Mouse (Mus musculus): ENCODE results near the gene Tead2. TPM values are rescaled to one million over a fixed set of nuclear protein-coding genes. Genes with fewer than 3 reads are reported as not detected.

Gene Tead2
- polyA plus RNA-seq, 1 experiment from 2014 or later = 385 TPM

DNA sequence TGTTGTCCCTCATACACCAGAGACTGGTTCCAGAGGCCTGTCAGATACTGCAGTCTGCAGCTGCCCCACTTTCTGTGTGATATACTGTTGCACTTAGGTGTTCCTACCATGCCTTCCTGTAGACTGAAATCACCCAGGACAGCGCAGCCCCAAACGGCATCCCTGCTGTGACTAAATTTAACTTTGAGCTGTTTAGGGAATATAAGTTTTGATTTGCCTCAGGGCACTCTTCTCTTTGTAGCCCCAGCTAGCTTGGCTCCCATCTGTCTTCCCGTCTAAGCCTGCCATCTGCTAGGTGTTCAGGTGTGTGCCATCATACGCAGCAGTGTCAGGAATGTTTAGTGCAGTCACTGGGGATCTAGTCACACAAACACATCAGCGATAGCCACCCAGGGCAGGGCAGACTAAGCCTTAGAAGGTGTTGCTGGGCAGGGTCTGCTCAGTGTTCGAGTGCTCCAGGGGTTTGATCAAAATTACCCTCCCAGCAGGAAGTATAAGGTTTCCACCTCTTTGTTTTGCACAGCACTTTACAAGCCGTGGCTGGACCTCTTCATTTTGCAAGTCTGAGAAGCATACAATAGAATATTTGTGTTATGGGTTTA lies 47.6 kb downstream of the Tead2 start:
- no peaks in the 10 kb centered on the region for H3K9me3 ChIP-seq (ENCODE audit: control insufficient read depth, low read length)
- 63% methylated on average over 7 of the region's 7 CpGs for whole genome bisulfite sequencing
- no peaks in the 10 kb centered on the region for H3K27me3 ChIP-seq (ENCODE audit: control insufficient read depth, insufficient read depth, low read length)
- ATAC-seq (ENCODE audit: insufficient number of reproducible peaks, low FRiP score, low TSS enrichment, low read depth) (no peak), DNase-seq (ENCODE audit: low spot score) (no peak)
- H3K4me2 ChIP-seq (ENCODE audit: low read depth, severe bottlenecking) = no peak overlapping the region
- H3K4me3 ChIP-seq (ENCODE audit: low read depth, low read length) = no peak overlapping the region
- peaks cover 5% of the 10 kb centered on the region for H3K4me1 ChIP-seq (ENCODE audit: control insufficient read depth, insufficient read depth, low read length)
- H3K36me3 ChIP-seq (ENCODE audit: control insufficient read depth, insufficient read depth, low read length) = no peaks in the 10 kb centered on the region
- no peak overlapping the region for H3K9ac ChIP-seq (ENCODE audit: low read length)
- H3K27ac ChIP-seq (replicated peaks; ENCODE audit: low read depth, low read length) = no peak overlapping the region

GRCm38 (mm10) chr7:45264348-45264747 lies 48.8 kb downstream of the Tead2 start:
- no peak overlapping the region for H3K9ac ChIP-seq (ENCODE audit: low read length)
- no peak for ATAC-seq (ENCODE audit: insufficient number of reproducible peaks, low FRiP score, low TSS enrichment, low read depth)
- H3K27ac ChIP-seq (replicated peaks; ENCODE audit: low read depth, low read length) = no peak overlapping the region
- H3K4me3 ChIP-seq (ENCODE audit: low read depth, low read length) = no peak overlapping the region
- 81% methylated on average over 3 of the region's 3 CpGs for WGBS
- H3K36me3 ChIP-seq (ENCODE audit: control insufficient read depth, insufficient read depth, low read length) = no peaks in the 10 kb centered on the region
- H3K9me3 ChIP-seq (ENCODE audit: control insufficient read depth, low read length) = no peaks in the 10 kb centered on the region
- DNase-seq (ENCODE audit: low spot score) = no peak
- H3K4me2 ChIP-seq (ENCODE audit: low read depth, severe bottlenecking) = no peak overlapping the region
- peaks cover 7% of the 10 kb centered on the region for H3K4me1 ChIP-seq (ENCODE audit: control insufficient read depth, insufficient read depth, low read length)
- H3K27me3 ChIP-seq (ENCODE audit: control insufficient read depth, insufficient read depth, low read length) = no peaks in the 10 kb centered on the region

- no peak overlapping the region for H3K27ac ChIP-seq (replicated peaks; ENCODE audit: low read depth, low read length)
- H3K4me3 ChIP-seq (ENCODE audit: low read depth, low read length) = no peak overlapping the region
- H3K9me3 ChIP-seq (ENCODE audit: control insufficient read depth, low read length) = no peaks in the 10 kb centered on the region
- H3K9ac ChIP-seq (ENCODE audit: low read length) = no peak overlapping the region
- H3K4me1 ChIP-seq (ENCODE audit: control insufficient read depth, insufficient read depth, low read length) = peaks cover 7% of the 10 kb centered on the region
- no peaks in the 10 kb centered on the region for H3K36me3 ChIP-seq (ENCODE audit: control insufficient read depth, insufficient read depth, low read length)
- H3K4me2 ChIP-seq (ENCODE audit: low read depth, severe bottlenecking) = no peak overlapping the region
- 72% methylated on average over 1 of the region's 1 CpGs for WGBS
- DNase-seq (ENCODE audit: low spot score) (no peak), ATAC-seq (ENCODE audit: insufficient number of reproducible peaks, low FRiP score, low TSS enrichment, low read depth) (no peak)
- H3K27me3 ChIP-seq (ENCODE audit: control insufficient read depth, insufficient read depth, low read length) = no peaks in the 10 kb centered on the region
Observed at GRCm38 (mm10) chr7:45265518-45265917, 50.0 kb downstream of the Tead2 start.

GRCm38 (mm10) chr7:45272786-45273412 lies 57.3 kb downstream of the Tead2 start:
- Histone ChIP-seq H3K4me2 (ENCODE audit: low read depth, severe bottlenecking) (no peak overlapping the region), H3K4me1 (ENCODE audit: control insufficient read depth, insufficient read depth, low read length) (peaks cover 8% of the 10 kb centered on the region), H3K27me3 (ENCODE audit: control insufficient read depth, insufficient read depth, low read length) (peaks cover 5% of the 10 kb centered on the region; the same call in 1 of the 2 replicates), H3K36me3 (ENCODE audit: control insufficient read depth, insufficient read depth, low read length) (no peaks in the 10 kb centered on the region), H3K4me3 (ENCODE audit: low read depth, low read length) (no peak overlapping the region), H3K27ac (replicated peaks; ENCODE audit: low read depth, low read length) (no peak overlapping the region), H3K9me3 (ENCODE audit: control insufficient read depth, low read length) (no peaks in the 10 kb centered on the region), H3K9ac (ENCODE audit: low read length) (no peak overlapping the region)
- no peak for DNase-seq (ENCODE audit: low spot score)
- WGBS = 36% methylated on average over 10 of the region's 10 CpGs
- no peak for ATAC-seq (ENCODE audit: insufficient number of reproducible peaks, low FRiP score, low TSS enrichment, low read depth)

DNA sequence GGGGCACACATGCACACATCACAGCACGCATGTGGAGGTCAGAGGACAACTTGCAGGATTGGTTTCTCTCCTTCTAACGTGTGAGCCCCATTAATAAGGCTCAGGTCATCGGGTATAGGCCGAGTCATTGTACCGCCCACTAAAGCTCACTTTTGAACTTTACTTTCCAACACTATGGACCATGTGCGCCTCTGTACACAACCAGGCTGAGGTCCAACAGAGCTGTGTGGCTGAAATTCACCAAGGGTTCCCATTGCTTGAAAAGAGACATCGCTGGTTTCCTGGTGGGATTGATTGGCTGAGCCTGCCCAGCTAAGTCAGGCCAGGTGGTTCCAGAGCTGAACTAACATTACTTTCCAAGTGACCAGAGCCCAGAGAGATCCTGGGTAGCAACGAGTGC lies 58.1 kb downstream of the Tead2 start:
- H3K4me2 ChIP-seq (ENCODE audit: low read depth, severe bottlenecking) = no peak overlapping the region
- no peaks in the 10 kb centered on the region for H3K9me3 ChIP-seq (ENCODE audit: control insufficient read depth, low read length)
- peaks cover 5% of the 10 kb centered on the region; the same call in 1 of the 2 replicates for H3K27me3 ChIP-seq (ENCODE audit: control insufficient read depth, insufficient read depth, low read length)
- WGBS = 85% methylated on average over 8 of the region's 8 CpGs
- no peak for ATAC-seq (ENCODE audit: insufficient number of reproducible peaks, low FRiP score, low TSS enrichment, low read depth)
- peaks cover 3% of the 10 kb centered on the region; the same call in 1 of the 2 replicates for H3K4me1 ChIP-seq (ENCODE audit: control insufficient read depth, insufficient read depth, low read length)
- DNase-seq (ENCODE audit: low spot score) = no peak
- H3K36me3 ChIP-seq (ENCODE audit: control insufficient read depth, insufficient read depth, low read length) = no peaks in the 10 kb centered on the region
- no peak overlapping the region for H3K4me3 ChIP-seq (ENCODE audit: low read depth, low read length)
- no peak overlapping the region for H3K27ac ChIP-seq (replicated peaks; ENCODE audit: low read depth, low read length)
- no peak overlapping the region for H3K9ac ChIP-seq (ENCODE audit: low read length)

GRCm38 (mm10) chr7:45277136-45277760 lies 61.7 kb downstream of the Tead2 start, which contains the start of gene Slc6a21:
Slc6a21 (plus strand) TSS chr7:45277513.
- H3K27ac ChIP-seq (replicated peaks; ENCODE audit: low read depth, low read length) = no peak within 1 kb of the TSS

More at GRCm38 (mm10) chr7:45277136-45277760, 61.7 kb downstream of the Tead2 start, which contains the start of gene Slc6a21:
- Histone ChIP-seq H3K9me3 (ENCODE audit: control insufficient read depth, low read length) (no peaks in the 10 kb centered on the region), H3K4me3 (ENCODE audit: low read depth, low read length) (peak within 1 kb of the TSS; percentile 20), H3K27me3 (ENCODE audit: control insufficient read depth, insufficient read depth, low read length) (peaks cover 5% of the 10 kb centered on the region; the same call in 1 of the 2 replicates), H3K9ac (ENCODE audit: low read length) (peak within 1 kb of the TSS; percentile 50), H3K4me2 (ENCODE audit: low read depth, severe bottlenecking) (peak within 1 kb of the TSS; percentile 52), H3K36me3 (ENCODE audit: control insufficient read depth, insufficient read depth, low read length) (no peaks in the 10 kb centered on the region), H3K4me1 (ENCODE audit: control insufficient read depth, insufficient read depth, low read length) (peaks cover 3% of the 10 kb centered on the region; the same call in 1 of the 2 replicates)
- DNase-seq (ENCODE audit: low spot score) (peak; percentile 81), ATAC-seq (ENCODE audit: insufficient number of reproducible peaks, low FRiP score, low TSS enrichment, low read depth) (no peak)
- 7% methylated on average over 44 of the region's 44 CpGs for WGBS

Small RNA genes lying within 50 kb of the gene (microRNA-seq; reads per million reads assigned to microRNA genes)
- gene Mir7055 = not detected

Other genes starting within 250 kb of the Tead2 start
- 17.5 and 22.1 TPM in 2 replicates for gene Cpt1c, start 240.9 kb upstream of the Tead2 start, polyA plus RNA-seq (2014; fragmentation: Nextera tagmentation; extraction: Ambion mirVana)
- gene Prmt1, start 229.2 kb upstream of the Tead2 start, polyA plus RNA-seq (2014; fragmentation: Nextera tagmentation; extraction: Ambion mirVana) = 332 and 334 TPM in 2 replicates
- gene Irf3, start 218.1 kb upstream of the Tead2 start, polyA plus RNA-seq (2014; fragmentation: Nextera tagmentation; extraction: Ambion mirVana) = 73.9 and 83.5 TPM in 2 replicates
- 91.7 and 91.9 TPM in 2 replicates for gene Bcl2l12, start 217.0 kb upstream of the Tead2 start, polyA plus RNA-seq (2014; fragmentation: Nextera tagmentation; extraction: Ambion mirVana)
- gene Scaf1, start 199.4 kb upstream of the Tead2 start, polyA plus RNA-seq (2014; fragmentation: Nextera tagmentation; extraction: Ambion mirVana) = 52.0 and 60.3 TPM in 2 replicates
- 20.8 and 21.0 TPM in 2 replicates for gene Rras, start 197.8 kb upstream of the Tead2 start, polyA plus RNA-seq (2014; fragmentation: Nextera tagmentation; extraction: Ambion mirVana)
- 18.5 and 20.0 TPM in 2 replicates for gene Prr12, start 162.9 kb upstream of the Tead2 start, polyA plus RNA-seq (2014; fragmentation: Nextera tagmentation; extraction: Ambion mirVana)
- 70.2 and 73.9 TPM in 2 replicates for gene Nosip, start 153.3 kb upstream of the Tead2 start, polyA plus RNA-seq (2014; fragmentation: Nextera tagmentation; extraction: Ambion mirVana)
- gene Prrg2, start 153.1 kb upstream of the Tead2 start, polyA plus RNA-seq (2014; fragmentation: Nextera tagmentation; extraction: Ambion mirVana) = 22.1 and 24.6 TPM in 2 replicates
- gene Rcn3, start 123.5 kb upstream of the Tead2 start, polyA plus RNA-seq (2014; fragmentation: Nextera tagmentation; extraction: Ambion mirVana) = 220 and 245 TPM in 2 replicates
- gene Fcgrt, start 111.9 kb upstream of the Tead2 start, polyA plus RNA-seq (2014; fragmentation: Nextera tagmentation; extraction: Ambion mirVana) = 8.0 and 9.8 TPM in 2 replicates
- gene Rps11, start 91.3 kb upstream of the Tead2 start, polyA plus RNA-seq (2014; fragmentation: Nextera tagmentation; extraction: Ambion mirVana) = 1,759 and 1,785 TPM in 2 replicates
- gene Rpl13a, start 87.0 kb upstream of the Tead2 start, polyA plus RNA-seq (2014; fragmentation: Nextera tagmentation; extraction: Ambion mirVana) = 1,469 and 1,490 TPM in 2 replicates
- 0.45 TPM in 1 of 2 replicates, not detected in the other for gene Gm45713, start 79.5 kb upstream of the Tead2 start, polyA plus RNA-seq (2014; fragmentation: Nextera tagmentation; extraction: Ambion mirVana)
- gene Flt3l, start 79.3 kb upstream of the Tead2 start, polyA plus RNA-seq (2014; fragmentation: Nextera tagmentation; extraction: Ambion mirVana) = 0.33 and 0.44 TPM in 2 replicates
- gene Pih1d1, start 61.5 kb upstream of the Tead2 start, polyA plus RNA-seq (2014; fragmentation: Nextera tagmentation; extraction: Ambion mirVana) = 106 and 108 TPM in 2 replicates
- 37.2 and 38.7 TPM in 2 replicates for gene Aldh16a1, start 61.2 kb upstream of the Tead2 start, polyA plus RNA-seq (2014; fragmentation: Nextera tagmentation; extraction: Ambion mirVana)
- gene Slc17a7, start 51.8 kb upstream of the Tead2 start, polyA plus RNA-seq (2014; fragmentation: Nextera tagmentation; extraction: Ambion mirVana) = 0.11 TPM in 1 of 2 replicates, not detected in the other
- not detected in 2 replicates for gene Gfy, start 36.2 kb upstream of the Tead2 start, polyA plus RNA-seq (2014; fragmentation: Nextera tagmentation; extraction: Ambion mirVana)
- not detected in 2 replicates for gene Pth2, start 34.8 kb upstream of the Tead2 start, polyA plus RNA-seq (2014; fragmentation: Nextera tagmentation; extraction: Ambion mirVana)
- gene Ccdc155, start 10.9 kb upstream of the Tead2 start, polyA plus RNA-seq (2014; fragmentation: Nextera tagmentation; extraction: Ambion mirVana) = 0.41 and 0.51 TPM in 2 replicates
- gene Dkkl1, start 3.6 kb upstream of the Tead2 start, polyA plus RNA-seq (2014; fragmentation: Nextera tagmentation; extraction: Ambion mirVana) = 0.51 and 0.60 TPM in 2 replicates
- 0.82 and 1.6 TPM in 2 replicates for gene Cd37, start 23.4 kb downstream of the Tead2 start, polyA plus RNA-seq (2014; fragmentation: Nextera tagmentation; extraction: Ambion mirVana)
- 0.20 and 0.36 TPM in 2 replicates for gene Slc6a16, start 25.3 kb downstream of the Tead2 start, polyA plus RNA-seq (2014; fragmentation: Nextera tagmentation; extraction: Ambion mirVana)
- gene Slc6a21, start 61.8 kb downstream of the Tead2 start, polyA plus RNA-seq (2014; fragmentation: Nextera tagmentation; extraction: Ambion mirVana) = not detected in 2 replicates
- 6.7 and 8.9 TPM in 2 replicates for gene Trpm4, start 118.0 kb downstream of the Tead2 start, polyA plus RNA-seq (2014; fragmentation: Nextera tagmentation; extraction: Ambion mirVana)
- gene Hrc, start 119.5 kb downstream of the Tead2 start, polyA plus RNA-seq (2014; fragmentation: Nextera tagmentation; extraction: Ambion mirVana) = 0.52 and 0.83 TPM in 2 replicates
- gene Ppfia3, start 151.3 kb downstream of the Tead2 start, polyA plus RNA-seq (2014; fragmentation: Nextera tagmentation; extraction: Ambion mirVana) = 5.4 and 6.1 TPM in 2 replicates
- 0.43 and 0.89 TPM in 2 replicates for gene Lin7b, start 154.8 kb downstream of the Tead2 start, polyA plus RNA-seq (2014; fragmentation: Nextera tagmentation; extraction: Ambion mirVana)
- gene Snrnp70, start 180.0 kb downstream of the Tead2 start, polyA plus RNA-seq (2014; fragmentation: Nextera tagmentation; extraction: Ambion mirVana) = 87.5 and 93.0 TPM in 2 replicates
- gene Kcna7, start 189.9 kb downstream of the Tead2 start, polyA plus RNA-seq (2014; fragmentation: Nextera tagmentation; extraction: Ambion mirVana) = not detected in 2 replicates
- gene Ntf5, start 197.9 kb downstream of the Tead2 start, polyA plus RNA-seq (2014; fragmentation: Nextera tagmentation; extraction: Ambion mirVana) = 3.8 and 4.1 TPM in 2 replicates
- gene Lhb, start 205.1 kb downstream of the Tead2 start, polyA plus RNA-seq (2014; fragmentation: Nextera tagmentation; extraction: Ambion mirVana) = not detected in 2 replicates
- 39.1 and 41.8 TPM in 2 replicates for gene Gys1, start 219.1 kb downstream of the Tead2 start, polyA plus RNA-seq (2014; fragmentation: Nextera tagmentation; extraction: Ambion mirVana)
- gene Ruvbl2, start 222.3 kb downstream of the Tead2 start, polyA plus RNA-seq (2014; fragmentation: Nextera tagmentation; extraction: Ambion mirVana) = 184 and 187 TPM in 2 replicates
- 4,688 and 5,046 TPM in 2 replicates for gene Ftl1, start 244.1 kb downstream of the Tead2 start, polyA plus RNA-seq (2014; fragmentation: Nextera tagmentation; extraction: Ambion mirVana)

Data from limb, embryonic 11.5 days (tissue).